Mouse (Mus musculus): Measurements from ENCODE around the gene Vash2. TPM values are rescaled to one million over a fixed set of nuclear protein-coding genes. Genes with fewer than 3 reads are reported as not detected.

Vash2 gene
- polyA plus RNA-seq, 1 experiment from 2014 or later: 19.2 TPM

DNA sequence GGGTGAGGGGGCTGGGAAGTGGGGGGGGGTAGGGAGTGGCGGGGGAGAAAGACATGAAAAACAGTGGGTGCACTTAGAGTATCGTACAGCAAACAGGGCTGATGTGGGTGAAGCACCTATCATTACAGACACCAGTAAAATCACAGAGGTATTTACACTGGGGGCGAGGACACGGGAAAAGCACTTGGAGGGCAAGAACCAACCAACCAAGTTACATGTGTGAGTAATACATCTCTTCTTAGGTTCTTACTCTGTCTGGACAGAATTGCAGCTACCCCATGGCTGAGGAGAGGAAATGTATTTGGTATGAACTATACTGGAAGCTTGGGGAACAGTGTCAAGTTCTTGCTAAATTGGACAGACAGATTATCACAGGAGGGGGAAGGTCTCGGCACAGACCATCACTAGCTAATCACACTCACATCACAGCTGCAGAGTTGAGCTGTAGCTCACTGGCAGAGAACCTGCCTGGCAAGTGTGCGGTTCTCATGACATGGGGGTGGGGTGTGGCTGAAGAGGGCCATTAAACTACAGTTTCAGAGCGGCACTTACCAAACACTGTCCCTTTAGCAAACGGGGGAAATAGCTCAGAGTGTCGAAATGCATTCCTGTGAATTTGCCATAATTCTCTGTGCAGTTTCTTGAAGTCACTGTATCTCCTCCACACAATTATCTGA is 80.1 kb downstream of the Vash2 start:
- Histone ChIP-seq H3K36me3 (ENCODE audit: control insufficient read depth, insufficient read depth, low read length) (no peaks in the 10 kb centered on the region; the same call in 1 of the 2 replicates), H3K4me3 (replicated peaks; ENCODE audit: low read length) (no peak overlapping the region), H3K27ac (ENCODE audit: low read length) (peak overlapping the region; percentile 50), H3K27me3 (ENCODE audit: control insufficient read depth, insufficient read depth, low read length) (no peaks in the 10 kb centered on the region), H3K4me1 (ENCODE audit: control insufficient read depth, insufficient read depth, low read length) (peaks cover 3% of the 10 kb centered on the region), H3K9ac (ENCODE audit: low read length) (no peak overlapping the region), H3K4me2 (ENCODE audit: low read depth, low read length) (no peak overlapping the region), H3K9me3 (replicated peaks; ENCODE audit: control insufficient read depth, low read length) (no peaks in the 10 kb centered on the region)
- WGBS: 47% methylated on average over 9 of the region's 9 CpGs
- ATAC-seq (ENCODE audit: insufficient read depth, low FRiP score): peak; percentile 56; the same call in 1 of the 2 replicates

DNA sequence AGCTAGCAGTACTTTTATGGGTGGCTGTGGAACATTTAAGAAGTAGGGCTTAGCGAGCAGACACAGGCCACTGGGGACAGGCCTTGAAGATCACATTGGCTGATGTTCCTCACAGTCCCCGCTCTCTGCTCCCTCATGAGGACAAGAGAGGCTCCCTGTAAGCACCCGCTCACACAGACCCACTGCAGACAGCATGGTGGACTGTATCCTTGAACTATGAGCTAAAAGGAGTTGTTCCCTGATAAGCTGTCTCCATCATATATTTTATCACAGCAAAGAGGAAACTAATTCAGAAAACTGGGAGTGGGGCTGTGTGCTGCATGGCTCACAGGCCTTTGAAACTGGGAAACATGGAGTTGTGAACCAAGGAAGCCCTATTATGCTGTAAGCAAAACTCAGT is 80.9 kb downstream of the Vash2 start:
- Histone ChIP-seq H3K4me2 (ENCODE audit: low read depth, low read length) (no peak overlapping the region), H3K4me1 (ENCODE audit: control insufficient read depth, insufficient read depth, low read length) (peaks cover 3% of the 10 kb centered on the region), H3K9me3 (replicated peaks; ENCODE audit: control insufficient read depth, low read length) (no peaks in the 10 kb centered on the region), H3K27me3 (ENCODE audit: control insufficient read depth, insufficient read depth, low read length) (no peaks in the 10 kb centered on the region), H3K9ac (ENCODE audit: low read length) (no peak overlapping the region), H3K36me3 (ENCODE audit: control insufficient read depth, insufficient read depth, low read length) (no peaks in the 10 kb centered on the region; the same call in 1 of the 2 replicates), H3K4me3 (replicated peaks; ENCODE audit: low read length) (no peak overlapping the region), H3K27ac (ENCODE audit: low read length) (no peak overlapping the region)
- ATAC-seq (ENCODE audit: insufficient read depth, low FRiP score): no peak
- WGBS: 93% methylated on average over 3 of the region's 3 CpGs

Other genes starting within 250 kb of the Vash2 start
- 12.6 and 12.7 TPM in 2 replicates for gene Rps6kc1, start 67.5 kb downstream of the Vash2 start, polyA plus RNA-seq (2015; fragmentation: Nextera tagmentation; extraction: Ambion mirVana)
- gene Angel2, start 54.2 kb downstream of the Vash2 start, polyA plus RNA-seq (2015; fragmentation: Nextera tagmentation; extraction: Ambion mirVana): 29.9 and 30.8 TPM in 2 replicates
- 3.5 and 5.1 TPM in 2 replicates for gene Flvcr1, start 46.9 kb upstream of the Vash2 start, polyA plus RNA-seq (2015; fragmentation: Nextera tagmentation; extraction: Ambion mirVana)
- not detected in 2 replicates for gene Spata45, start 57.3 kb upstream of the Vash2 start, polyA plus RNA-seq (2015; fragmentation: Nextera tagmentation; extraction: Ambion mirVana)
- 14.1 and 15.1 TPM in 2 replicates for gene Tatdn3, start 83.6 kb upstream of the Vash2 start, polyA plus RNA-seq (2015; fragmentation: Nextera tagmentation; extraction: Ambion mirVana)
- gene Nsl1, start 83.7 kb upstream of the Vash2 start, polyA plus RNA-seq (2015; fragmentation: Nextera tagmentation; extraction: Ambion mirVana): 15.6 and 17.9 TPM in 2 replicates
- gene Batf3, start 118.6 kb upstream of the Vash2 start, polyA plus RNA-seq (2015; fragmentation: Nextera tagmentation; extraction: Ambion mirVana): 8.0 and 8.4 TPM in 2 replicates
- gene Fam71a, start 185.5 kb upstream of the Vash2 start, polyA plus RNA-seq (2015; fragmentation: Nextera tagmentation; extraction: Ambion mirVana): not detected in 2 replicates
- gene Atf3, start 238.7 kb upstream of the Vash2 start, polyA plus RNA-seq (2015; fragmentation: Nextera tagmentation; extraction: Ambion mirVana): 4.7 and 5.9 TPM in 2 replicates

Measured in stomach, embryonic 16.5 days (tissue).